Mouse (Mus musculus) c-Kit-positive CD71-positive TER-119-negative erythroid progenitor cells, embryonic 14.5 days (primary cell): ENCODE measurements at regions not wholly inside any gene's neighbourhood (a gene's known extent, or its start where the extent isn't known, plus 50 kb on each side); places are given as distances from the start of the nearest gene placed in this dataset.

ENCODE experiments used
- DNase-seq: peaks from one replicate; pipeline ENCODE4 v3.0.0-alpha.2; 2013; ENCODE audit warnings: low read depth

DNA sequence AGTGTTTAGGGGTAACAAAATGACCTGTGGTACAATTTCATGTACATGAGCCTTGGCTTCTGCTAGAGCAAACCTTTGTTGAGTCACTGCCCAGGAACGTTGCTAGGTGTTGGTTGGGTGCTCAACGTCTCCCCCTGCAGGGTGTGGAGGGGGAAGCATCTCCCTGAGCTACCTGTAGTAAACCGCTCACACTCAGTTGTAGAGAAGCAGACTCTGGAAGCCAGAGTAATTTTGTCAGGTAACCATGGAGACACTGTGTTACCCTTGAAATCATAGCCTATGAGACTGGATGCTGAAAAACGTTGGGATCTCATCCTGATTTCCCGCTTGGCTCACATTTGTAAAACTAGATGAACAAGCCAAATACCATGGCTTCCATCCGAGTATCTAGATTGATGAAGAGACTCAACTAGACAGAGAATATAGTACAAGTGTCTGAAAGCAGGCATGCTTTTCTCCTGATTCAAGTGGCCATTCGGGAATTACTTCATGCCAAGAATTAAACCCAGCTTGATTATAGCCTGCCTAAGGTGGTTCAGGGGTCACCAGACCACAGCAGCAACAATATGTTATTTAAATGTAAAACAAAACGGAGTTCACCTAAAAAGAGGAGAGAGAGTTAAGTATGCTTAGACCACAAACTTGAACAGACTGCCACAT, 63.7 kb upstream of the Ctla4 start:
- DNase-seq = peak; percentile 11

DNA sequence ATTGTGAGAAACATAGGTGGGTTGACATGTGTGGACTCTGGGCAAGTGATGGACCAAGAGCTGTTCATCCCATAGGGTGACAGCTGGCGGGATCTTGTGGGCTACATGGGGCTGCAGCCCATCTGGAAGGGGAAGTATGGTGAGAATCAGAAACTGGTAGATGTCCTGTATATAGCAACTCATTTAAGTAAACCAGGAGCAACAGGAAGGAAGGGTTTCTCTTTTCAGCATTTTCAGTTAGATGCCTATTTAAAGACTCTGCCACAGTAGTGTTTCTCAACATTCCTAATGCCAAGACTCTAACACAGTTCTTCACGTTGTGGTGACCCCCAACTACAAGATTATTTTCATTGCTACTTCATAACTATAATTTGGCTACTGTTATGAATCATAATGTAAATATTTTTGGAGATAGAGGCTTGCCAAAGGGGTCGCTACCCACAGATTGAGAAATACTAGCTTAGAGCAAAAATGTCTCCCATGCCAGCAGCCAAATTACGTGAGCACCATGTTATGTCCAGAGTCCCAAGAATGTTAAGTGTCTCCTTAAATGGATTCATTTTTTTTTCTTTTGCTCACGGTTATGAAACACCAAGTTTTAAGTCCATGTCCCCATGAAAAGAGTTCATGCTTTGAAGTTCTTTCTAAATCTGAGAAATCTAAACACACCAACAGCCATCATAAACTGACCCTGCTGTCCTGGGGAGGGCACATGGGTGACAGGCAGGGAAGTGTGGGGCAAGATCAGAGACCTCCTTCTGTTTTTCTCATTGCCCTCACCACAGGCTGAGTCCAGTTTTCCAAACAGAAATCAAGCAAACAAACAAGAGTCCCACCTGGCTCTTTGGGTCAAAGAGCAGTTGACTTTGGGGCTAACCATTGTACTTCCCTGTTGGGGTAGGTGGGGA, 62.3 kb upstream of the Ctla4 start:
- no peak for DNase-seq

DNA sequence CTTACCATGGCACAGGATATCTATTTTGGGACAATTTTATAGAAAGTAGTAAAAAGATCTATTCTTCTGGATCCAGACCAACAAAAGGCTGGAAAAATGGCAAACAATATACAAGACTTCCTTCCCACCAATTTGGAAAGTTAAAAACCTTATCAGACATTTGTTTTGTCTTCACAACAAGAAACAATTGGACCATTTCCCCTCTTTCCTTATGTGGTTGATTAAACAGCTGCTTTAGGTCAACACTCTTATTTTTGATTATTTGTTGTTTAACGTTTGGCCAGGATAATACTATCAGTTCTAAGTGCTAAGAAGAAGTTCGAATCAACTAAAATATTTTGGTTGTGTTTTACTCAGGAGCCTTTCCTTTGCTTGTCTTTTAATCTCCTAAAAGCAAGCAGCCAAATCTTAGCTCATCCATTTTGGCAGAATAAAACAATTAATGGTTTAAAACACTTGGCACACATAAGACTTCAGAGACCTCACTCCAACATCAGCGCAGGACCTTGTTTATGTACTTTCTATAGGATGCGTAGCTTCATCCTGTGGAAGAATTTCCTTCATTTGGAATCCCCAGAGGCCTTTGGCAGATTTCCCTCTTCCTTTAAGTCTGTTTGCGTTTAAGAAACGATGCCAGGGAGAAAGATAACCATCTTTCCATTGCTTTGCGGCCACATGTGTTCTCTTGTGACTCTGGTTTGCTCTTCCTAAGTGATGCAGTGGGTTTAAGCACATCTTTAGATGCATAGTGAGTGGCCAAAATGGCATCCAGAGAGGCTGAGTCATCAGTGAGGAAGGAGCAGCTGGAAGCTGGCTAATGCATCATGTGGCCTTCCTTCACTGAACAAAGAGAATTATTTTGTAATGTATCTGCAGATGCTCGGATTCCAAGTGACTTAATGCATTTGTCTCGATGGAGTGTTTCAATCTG, 61.3 kb upstream of the Ctla4 start:
- DNase-seq = no peak

DNA sequence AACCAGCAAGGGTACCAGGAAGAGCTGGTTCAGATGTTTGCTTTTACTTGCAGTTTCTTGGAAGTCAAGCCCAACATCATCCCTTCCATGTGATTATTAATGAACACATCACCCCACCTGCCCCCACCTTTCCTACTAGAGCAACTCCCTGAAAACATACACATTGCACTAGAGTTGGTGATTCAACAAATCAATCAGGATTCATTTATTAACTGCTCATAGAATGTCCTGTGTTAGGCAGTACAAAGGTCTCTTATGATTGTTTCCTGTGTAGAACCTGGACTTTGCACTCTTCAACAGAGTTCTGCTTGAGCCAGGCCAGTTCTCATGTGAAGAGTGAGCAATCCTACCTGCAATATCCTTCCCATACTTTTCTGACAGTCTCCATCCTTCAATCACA, 59.8 kb upstream of the Ctla4 start:
- no peak for DNase-seq

DNA sequence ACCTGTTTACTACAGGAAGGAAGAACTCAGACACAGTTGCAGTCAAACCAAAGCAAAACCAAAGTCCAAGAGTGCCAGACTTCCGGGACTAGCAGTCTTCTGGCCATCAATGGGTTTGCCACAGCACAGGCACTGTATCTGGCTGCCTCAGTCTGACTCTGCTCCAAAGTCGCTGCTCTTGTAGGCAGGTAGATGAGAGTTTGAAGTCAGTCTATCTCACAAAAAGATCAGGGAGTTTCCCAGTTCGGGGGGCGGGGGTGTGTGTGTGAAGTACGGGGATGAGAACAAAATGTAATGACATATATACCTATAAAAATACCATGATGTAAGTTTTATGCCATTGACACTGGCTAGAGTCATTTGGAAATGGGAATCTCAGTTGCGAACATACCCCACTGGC, 58.6 kb upstream of the Ctla4 start:
- DNase-seq = no peak

DNA sequence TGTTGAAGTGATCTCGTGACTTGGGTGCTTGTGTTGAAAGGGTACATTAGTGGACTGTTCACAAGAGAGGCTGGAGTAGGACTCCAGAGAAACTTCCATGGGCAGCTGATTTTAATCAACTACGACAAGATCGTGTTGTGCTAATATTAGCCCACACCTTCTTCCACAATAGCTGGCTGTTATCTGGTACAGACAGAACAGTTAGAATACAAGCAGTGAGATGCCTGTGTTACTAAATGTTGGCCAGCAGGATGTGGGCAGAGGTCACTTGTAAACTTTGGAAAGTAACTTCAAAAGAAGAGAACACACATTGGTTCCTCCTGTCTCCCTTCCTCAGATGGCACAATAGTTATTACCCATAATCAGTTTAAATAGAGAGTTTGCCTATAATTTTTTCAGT, 57.0 kb upstream of the Ctla4 start:
- no peak for DNase-seq

DNA sequence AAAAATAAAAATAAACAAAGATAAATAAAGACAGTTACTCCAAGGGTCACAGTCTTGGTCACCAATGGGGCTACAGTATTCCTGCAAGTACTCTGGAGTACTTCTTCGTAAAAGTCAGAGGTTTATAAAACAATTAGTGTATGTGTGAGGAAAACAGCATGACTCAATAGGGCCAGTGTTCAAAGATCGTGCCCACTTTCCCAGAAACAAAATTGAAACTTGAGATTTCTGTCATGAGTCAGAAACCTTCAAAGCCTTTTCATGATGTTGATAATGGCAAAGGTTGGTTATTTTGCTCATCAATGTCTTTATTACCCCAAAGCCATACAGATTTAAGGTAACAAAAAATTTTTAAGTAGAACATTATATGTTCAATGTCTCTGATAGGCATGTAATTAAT, 53.1 kb upstream of the Ctla4 start:
- DNase-seq = no peak
